Mouse (Mus musculus) kidney, postnatal 36 days (tissue): ENCODE data around the gene Dpp6.
A peak's percentile ranks its signal among the peaks of the same experiment; 100 is the strongest.

Experiments
- DNase-seq, 2 experiments: peaks; one replicate each; pipeline ENCODE4 v3.0.0; 2021 to 2022; ENCODE audit warnings: mixed read lengths in 2 of 2

The Dpp6 gene

GRCm38 (mm10) chr5:27687311-27687710 lies 870.3 kb downstream of the Dpp6 start:
- DNase-seq = no peak

- no peak for DNase-seq
Observed at GRCm38 (mm10) chr5:27702482-27702881, 885.5 kb downstream of the Dpp6 start.

GRCm38 (mm10) chr5:27705020-27705419 lies 888.0 kb downstream of the Dpp6 start:
- no peak for DNase-seq

GRCm38 (mm10) chr5:27706551-27706950 lies 889.5 kb downstream of the Dpp6 start:
- DNase-seq = no peak

- DNase-seq = no peak
Observed at GRCm38 (mm10) chr5:27707283-27707682, 890.3 kb downstream of the Dpp6 start.

- peak in 1 of 2 experiments; percentile 12 for DNase-seq
Observed at GRCm38 (mm10) chr5:27708209-27708608, 891.2 kb downstream of the Dpp6 start.

- DNase-seq = no peak
Observed at GRCm38 (mm10) chr5:27711461-27712192, 894.6 kb downstream of the Dpp6 start.

- DNase-seq = no peak
Observed at GRCm38 (mm10) chr5:27714356-27714755, 897.4 kb downstream of the Dpp6 start.

GRCm38 (mm10) chr5:27716026-27716425 lies 899.0 kb downstream of the Dpp6 start:
- DNase-seq = no peak

GRCm38 (mm10) chr5:27717301-27717700 lies 900.3 kb downstream of the Dpp6 start:
- DNase-seq = no peak

GRCm38 (mm10) chr5:27719311-27719710 lies 902.3 kb downstream of the Dpp6 start:
- DNase-seq = no peak

- no peak for DNase-seq
Observed at GRCm38 (mm10) chr5:27724460-27724859, 907.5 kb downstream of the Dpp6 start.

GRCm38 (mm10) chr5:27730666-27731065 lies 913.7 kb downstream of the Dpp6 start:
- DNase-seq = no peak

- no peak for DNase-seq
Observed at GRCm38 (mm10) chr5:27731392-27731791, 914.4 kb downstream of the Dpp6 start.

GRCm38 (mm10) chr5:27732288-27732868 lies 915.4 kb downstream of the Dpp6 start:
- no peak for DNase-seq

GRCm38 (mm10) chr5:27737168-27737567 lies 920.2 kb downstream of the Dpp6 start:
- peak; percentile 23 to 65 for DNase-seq

GRCm38 (mm10) chr5:27739216-27739615 lies 922.2 kb downstream of the Dpp6 start:
- no peak for DNase-seq

- no peak for DNase-seq
Observed at GRCm38 (mm10) chr5:27744944-27745343, 927.9 kb downstream of the Dpp6 start.

GRCm38 (mm10) chr5:27765780-27766179 lies 948.8 kb downstream of the Dpp6 start:
- no peak for DNase-seq

- DNase-seq = no peak
Observed at GRCm38 (mm10) chr5:27767948-27768347, 950.9 kb downstream of the Dpp6 start.
